Mouse (Mus musculus) neural tube, embryonic 12.5 days (tissue): ENCODE results near the gene Gm10428. TPM values are rescaled to one million over a fixed set of nuclear protein-coding genes. Genes with fewer than 3 reads are reported as not detected.

Experiments used
- polyA plus RNA-seq: library from polyadenylated mRNA; unstranded; fragments of >200 nt; fragmentation: Nextera tagmentation; extraction: Ambion mirVana; gene quantifications from 2 replicates; pipeline ENCODE4 v1.2.1, GENCODE M21; 2016

The Gm10428 gene
- polyA plus RNA-seq, 1 experiment from 2014 or later, result not detected

Other genes with a start within 250 kb of the Gm10428 start
- 68.5 and 73.7 TPM in 2 replicates for gene Cenpv, start 213.8 kb upstream of the Gm10428 start, polyA plus RNA-seq
- gene Ubb, start 201.9 kb upstream of the Gm10428 start, polyA plus RNA-seq, result 3,967 and 4,014 TPM in 2 replicates
- 16.0 and 18.0 TPM in 2 replicates for gene Trpv2, start 178.6 kb upstream of the Gm10428 start, polyA plus RNA-seq
- gene Lrrc75a, start 104.6 kb upstream of the Gm10428 start, polyA plus RNA-seq, result 14.2 and 15.9 TPM in 2 replicates
- gene Mmgt2, start 104.4 kb upstream of the Gm10428 start, polyA plus RNA-seq, result 30.8 and 34.7 TPM in 2 replicates
- 18.4 and 19.5 TPM in 2 replicates for gene Zfp287, start 21.2 kb upstream of the Gm10428 start, polyA plus RNA-seq
- 27.6 and 30.1 TPM in 2 replicates for gene Zfp286, start 36.4 kb downstream of the Gm10428 start, polyA plus RNA-seq
- gene Trim16, start 67.1 kb downstream of the Gm10428 start, polyA plus RNA-seq, result 8.2 and 10.3 TPM in 2 replicates
- gene Fbxw10, start 94.0 kb downstream of the Gm10428 start, polyA plus RNA-seq, result 0.74 and 1.0 TPM in 2 replicates
- gene Tvp23b, start 126.4 kb downstream of the Gm10428 start, polyA plus RNA-seq, result 40.5 and 43.9 TPM in 2 replicates
- gene Cdrt4, start 198.1 kb downstream of the Gm10428 start, polyA plus RNA-seq, result 0.28 and 0.29 TPM in 2 replicates